Mouse (Mus musculus) kidney, adult 2 months (tissue): ENCODE measurements around the gene Rnf212.

Experiments used
- CTCF ChIP-seq: fragments of 200-500 bp; conservative IDR thresholded peaks from 2 replicates; pipeline ENCODE4 v1.5.1; 2011; ENCODE audit warnings: low read depth, mild to moderate bottlenecking, control low read depth, low read length, moderate library complexity, mixed read lengths; ENCODE audit not compliant: insufficient read depth, insufficient read length
- POLR2A ChIP-seq: fragments of 200-500 bp; IDR thresholded peaks from one replicate; pipeline ENCODE4 v1.6.1; 2011; ENCODE audit warnings: low read depth, low read length, control low read depth

- TF ChIP-seq CTCF (no peak), POLR2A (no peak)
Observed at GRCm38 (mm10) chr5:108713691-108714090, 61.1 kb downstream of the Rnf212 start.
